Comparison of ENCODE assay signal across 9 mouse cellular contexts in the genomic region with DNA sequence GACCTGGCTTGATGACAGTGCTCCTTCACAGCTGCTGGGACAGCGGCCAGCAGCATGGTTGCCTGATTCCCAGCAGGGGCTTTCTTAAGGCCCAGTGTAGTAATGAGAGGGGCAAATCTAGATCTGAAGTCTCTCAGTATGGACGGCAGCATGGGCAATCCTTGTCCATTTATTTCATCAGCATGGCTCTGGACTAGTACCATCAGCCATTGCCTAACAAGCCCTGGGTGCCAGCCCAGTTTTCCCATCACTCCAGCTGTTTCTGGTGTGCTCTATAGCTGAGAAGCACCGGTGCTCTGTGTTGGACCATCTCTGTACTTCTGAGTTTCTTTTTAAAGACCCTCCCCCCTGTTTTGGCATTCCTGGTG. TPM values are rescaled to one million over a fixed set of nuclear protein-coding genes. Genes with fewer than 3 reads are reported as not detected.
DNase-seq lines count a peak whose midpoint lies in the region; ATAC-seq lines count a peak whose summit lies in the region.
"Had no signal": no experiment of that assay in that cellular context is flagged by ENCODE, and none has a peak within 500 bp of the region (broad histone marks: within the 10 kb centered on the region; RNA-seq: fewer than 3 reads in every experiment).

No protein-coding gene starts in this region.

- peak overlapping the region; percentile 72 for H3K4me3 ChIP-seq in heart, embryonic 10.5 days
- H3K4me3 ChIP-seq in forebrain, embryonic 14.5 days (ENCODE audit: low read depth, low read length) = 0 out of 2 replicates have a peak overlapping the region, but pooled peaks have one; percentile 6
- H3K4me3 ChIP-seq in liver, embryonic 11.5 days (ENCODE audit: low read depth, low read length) = no peak overlapping the region

- H3K27ac ChIP-seq in heart, embryonic 10.5 days = no peak overlapping the region
- no peak overlapping the region for H3K27ac ChIP-seq in forebrain, embryonic 14.5 days (ENCODE audit: low read depth, low read length)
- H3K27ac ChIP-seq in liver, embryonic 11.5 days (ENCODE audit: low read depth, low read length) = no peak overlapping the region

- H3K9me3 ChIP-seq in heart, embryonic 10.5 days = no peaks in the 10 kb centered on the region
- H3K9me3 ChIP-seq in forebrain, embryonic 14.5 days (replicated peaks; ENCODE audit: control insufficient read depth, low read length) = no peaks in the 10 kb centered on the region
- H3K9me3 ChIP-seq in liver, embryonic 11.5 days (ENCODE audit: control insufficient read depth, low read length) = no peaks in the 10 kb centered on the region

- H3K9ac ChIP-seq in forebrain, embryonic 14.5 days (ENCODE audit: low read length) = peak overlapping the region; percentile 25; the same call in 1 of the 2 replicates
- no peak overlapping the region for H3K9ac ChIP-seq in liver, embryonic 11.5 days (ENCODE audit: low read depth, low read length)

- intact Hi-C loops in heart, postnatal 25 days (cut with DNase I) = loop anchor here (5.0 kb wide), 3 partner anchors 108 to 332 kb away; partner anchors contain the start of gene Herpud2

- H3K4me2 ChIP-seq in forebrain, embryonic 14.5 days (ENCODE audit: low read length) = peak overlapping the region; percentile 77
- H3K4me2 ChIP-seq in liver, embryonic 11.5 days = peak overlapping the region; percentile 99

- H3K27me3 ChIP-seq in heart, embryonic 10.5 days (ENCODE audit: insufficient read depth, poor library complexity, severe bottlenecking) = no peaks in the 10 kb centered on the region
- H3K27me3 ChIP-seq in forebrain, embryonic 14.5 days (replicated peaks; ENCODE audit: control insufficient read depth, insufficient read depth, low read length) = no peaks in the 10 kb centered on the region
- H3K27me3 ChIP-seq in liver, embryonic 11.5 days (replicated peaks; ENCODE audit: control insufficient read depth, insufficient read depth, low read length) = peaks cover 5% of the 10 kb centered on the region; the same call in 1 of the 2 replicates

- WGBS in heart, embryonic 10.5 days = 49% methylated on average over 3 of the region's 3 CpGs
- WGBS in forebrain, embryonic 14.5 days = 54% methylated on average over 3 of the region's 3 CpGs
- WGBS in liver, embryonic 11.5 days = 80% methylated on average over 3 of the region's 3 CpGs

- H3K36me3 ChIP-seq in heart, embryonic 10.5 days = peaks cover 3% of the 10 kb centered on the region; the same call in 1 of the 2 replicates
- no peaks in the 10 kb centered on the region for H3K36me3 ChIP-seq in forebrain, embryonic 14.5 days (ENCODE audit: control insufficient read depth, insufficient read depth, low read length)
- peaks cover 2% of the 10 kb centered on the region; the same call in 1 of the 2 replicates for H3K36me3 ChIP-seq in liver, embryonic 11.5 days (ENCODE audit: control insufficient read depth, insufficient read depth, low read length)

- no peak for DNase-seq in heart, embryonic 10.5 days (ENCODE audit: low spot score)
- DNase-seq in heart, postnatal 25 days (ENCODE audit: low spot score) = no peak
- DNase-seq in 3T3-L1 (ENCODE audit: low read depth, low spot score) = peak; percentile 43
- no peak for DNase-seq in forebrain, embryonic 14.5 days (ENCODE audit: low spot score)
- DNase-seq in liver, embryonic 11.5 days (ENCODE audit: low spot score) = no peak
- no peak for DNase-seq in layer of hippocampus, postnatal 36 days
- no peak for DNase-seq in c-Kit-positive CD71-positive TER-119-positive erythroid progenitor cells, embryonic 14.5 days (ENCODE audit: low spot score)
- DNase-seq: thymus, adult 18-20 months had no signal

- H3K4me1 ChIP-seq in heart, embryonic 10.5 days = peaks cover 65% of the 10 kb centered on the region
- peaks cover 16% of the 10 kb centered on the region for H3K4me1 ChIP-seq in forebrain, embryonic 14.5 days (ENCODE audit: control insufficient read depth, insufficient read depth, low read length)
- peaks cover 8% of the 10 kb centered on the region for H3K4me1 ChIP-seq in liver, embryonic 11.5 days (replicated peaks; ENCODE audit: control insufficient read depth, insufficient read depth, low read length)

- ATAC-seq in forebrain, embryonic 14.5 days = no peak
- no peak for ATAC-seq in liver, embryonic 11.5 days (replicated peaks; ENCODE audit: low FRiP score)
- no peak for ATAC-seq in activated CD4-positive, CD25-positive, alpha-beta regulatory T cell, adult 4 months

RNA-seq across cellular contexts. Expression of gene Eepd1, which starts 3.3 kb away (rescaled TPM):
- polyA plus RNA-seq in heart, embryonic 10.5 days (2016; fragmentation: Nextera tagmentation; extraction: Ambion mirVana) = 22.6 and 24.2 TPM in 2 replicates
- total RNA-seq in heart, postnatal 25 days (2021) = 10 to 100 TPM; 16.8 to 21.2 TPM
- polyA plus RNA-seq in forebrain, embryonic 14.5 days (2014; fragmentation: Nextera tagmentation; extraction: Ambion mirVana) = 9.7 and 11.6 TPM in 2 replicates
- polyA plus RNA-seq in liver, embryonic 11.5 days (2014; fragmentation: Nextera tagmentation; extraction: Ambion mirVana) = 9.4 and 10.9 TPM in 2 replicates
- 10 to 100 TPM; 14.5 to 18.0 TPM for total RNA-seq in layer of hippocampus, postnatal 36 days (2021)
- polyA plus RNA-seq in activated CD4-positive, CD25-positive, alpha-beta regulatory T cell, adult 4 months (2017; shearing (Covaris generic)) = under 1 TPM; 0.32 to 0.56 TPM
